Mouse (Mus musculus): ENCODE data around the gene Tlr12. TPM values are rescaled to one million over a fixed set of nuclear protein-coding genes. Genes with fewer than 3 reads are reported as not detected.
A peak's percentile ranks its signal among the peaks of the same experiment; 100 is the strongest.

Tlr12 gene
- total and polyA plus RNA-seq, 2 experiments, result 3.1 to 4.9 TPM

DNA sequence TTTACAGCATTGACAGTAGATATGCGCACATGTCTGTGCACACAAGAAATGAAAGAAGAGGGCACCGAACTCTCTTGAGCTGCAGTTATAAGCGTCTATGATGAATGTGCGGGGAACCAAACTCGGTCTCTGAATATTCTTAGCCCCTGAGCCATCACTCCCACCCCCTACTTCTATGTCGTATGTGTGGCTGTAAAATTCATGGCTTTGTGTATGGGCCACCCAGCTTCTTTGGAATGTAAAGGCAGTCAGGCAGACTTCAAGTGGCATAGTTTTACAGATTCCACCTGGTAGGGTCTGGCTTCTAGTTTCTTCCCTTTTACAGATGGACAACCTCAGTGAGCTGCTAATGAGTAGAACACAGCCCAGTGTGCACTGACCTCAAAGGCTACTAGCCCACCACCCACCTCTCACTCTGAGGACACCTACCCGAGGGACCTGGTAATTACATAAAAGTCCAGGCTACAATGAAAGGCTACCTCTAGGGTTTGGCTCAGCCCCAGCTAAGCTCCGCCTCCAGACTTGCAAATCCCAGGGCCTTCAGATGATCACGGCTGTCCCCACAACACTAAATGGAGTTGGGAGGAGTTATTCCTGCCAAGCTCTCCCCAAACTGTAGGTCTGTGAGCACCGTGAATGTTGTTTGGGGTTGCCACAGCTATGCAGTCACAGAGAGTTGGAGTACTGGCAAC is 17.6 kb upstream of the Tlr12 start:
- Histone ChIP-seq H3K79me2 (ENCODE audit: control insufficient read depth, insufficient read depth, low read length) (no peaks in the 10 kb centered on the region), H3K27ac (replicated peaks; ENCODE audit: insufficient read depth, low read depth, low read length) (peak overlapping the region; percentile 57), H3K4me1 (ENCODE audit: control insufficient read depth, insufficient read depth, low read length) (peaks cover 14% of the 10 kb centered on the region), H3K4me3 (ENCODE audit: insufficient read depth, low read depth, low read length) (no peak overlapping the region), H3K27me3 (ENCODE audit: control insufficient read depth, insufficient read depth, low read length) (no peaks in the 10 kb centered on the region), H3K9ac (ENCODE audit: low read depth, low read length) (no peak overlapping the region), H3K36me3 (ENCODE audit: control insufficient read depth, insufficient read depth, low read length) (no peaks in the 10 kb centered on the region)
- 53% methylated on average over 10 of the region's 10 CpGs for WGBS
- TF ChIP-seq POLR2A (IDR thresholded peaks at IDR 0.05; ENCODE audit: extremely low read depth, insufficient read depth, low read length) (no peak), CTCF (IDR thresholded peaks at IDR 0.05; ENCODE audit: low read depth, low read length) (peak; percentile 8; the same call in 1 of the 2 replicates)
- peak; percentile 55 for DNase-seq (ENCODE audit: extremely low read depth, low read depth, low spot score)

- DNase-seq (ENCODE audit: extremely low read depth, low read depth, low spot score), result peak; percentile 87
- H3K9ac ChIP-seq (ENCODE audit: low read depth, low read length), result no peak overlapping the region
- H3K4me1 ChIP-seq (ENCODE audit: control insufficient read depth, insufficient read depth, low read length), result peaks cover 14% of the 10 kb centered on the region
- no peaks in the 10 kb centered on the region for H3K36me3 ChIP-seq (ENCODE audit: control insufficient read depth, insufficient read depth, low read length)
- H3K27ac ChIP-seq (replicated peaks; ENCODE audit: insufficient read depth, low read depth, low read length), result peak overlapping the region; percentile 68
- WGBS, result 24% methylated on average over 7 of the region's 7 CpGs
- H3K27me3 ChIP-seq (ENCODE audit: control insufficient read depth, insufficient read depth, low read length), result no peaks in the 10 kb centered on the region
- TF ChIP-seq CTCF (IDR thresholded peaks at IDR 0.05; ENCODE audit: low read depth, low read length) (no peak), POLR2A (IDR thresholded peaks at IDR 0.05; ENCODE audit: extremely low read depth, insufficient read depth, low read length) (no peak)
- H3K4me3 ChIP-seq (ENCODE audit: insufficient read depth, low read depth, low read length), result no peak overlapping the region
- no peaks in the 10 kb centered on the region for H3K79me2 ChIP-seq (ENCODE audit: control insufficient read depth, insufficient read depth, low read length)
These were observed 17.0 kb upstream of the Tlr12 start for GRCm38 (mm10) chr4:128635451-128635850.

DNA sequence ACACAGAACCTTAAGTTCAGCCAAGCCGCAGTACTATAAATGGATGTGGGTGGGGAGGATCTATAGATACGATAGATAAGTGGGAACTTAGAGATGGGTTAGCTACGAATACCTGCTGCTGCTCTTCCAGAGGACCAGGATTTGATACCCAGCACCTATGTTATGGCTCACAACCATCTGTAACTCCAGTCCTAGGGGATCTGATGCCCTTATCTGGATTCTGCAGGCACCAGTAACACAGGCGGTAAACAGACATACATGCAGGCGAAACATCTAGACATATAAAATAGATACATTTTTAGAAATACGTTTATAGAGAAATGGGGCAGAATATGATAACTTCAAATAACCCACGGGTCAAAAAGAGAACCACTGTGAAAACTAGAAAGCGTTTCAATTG is 2.7 kb upstream of the Tlr12 start:
- Histone ChIP-seq H3K36me3 (ENCODE audit: control insufficient read depth, insufficient read depth, low read length) (no peaks in the 10 kb centered on the region), H3K27me3 (ENCODE audit: control insufficient read depth, insufficient read depth, low read length) (no peaks in the 10 kb centered on the region), H3K4me3 (ENCODE audit: insufficient read depth, low read depth, low read length) (no peak overlapping the region), H3K4me1 (ENCODE audit: control insufficient read depth, insufficient read depth, low read length) (peaks cover 18% of the 10 kb centered on the region), H3K79me2 (ENCODE audit: control insufficient read depth, insufficient read depth, low read length) (no peaks in the 10 kb centered on the region), H3K9ac (ENCODE audit: low read depth, low read length) (no peak overlapping the region), H3K27ac (replicated peaks; ENCODE audit: insufficient read depth, low read depth, low read length) (peak overlapping the region; percentile 60)
- no peak for DNase-seq (ENCODE audit: extremely low read depth, low read depth, low spot score)
- 69% methylated on average over 8 of the region's 8 CpGs for WGBS
- no peak for TF ChIP-seq POLR2A (IDR thresholded peaks at IDR 0.05; ENCODE audit: extremely low read depth, insufficient read depth, low read length)
- no peak for TF ChIP-seq CTCF (IDR thresholded peaks at IDR 0.05; ENCODE audit: low read depth, low read length)

DNA sequence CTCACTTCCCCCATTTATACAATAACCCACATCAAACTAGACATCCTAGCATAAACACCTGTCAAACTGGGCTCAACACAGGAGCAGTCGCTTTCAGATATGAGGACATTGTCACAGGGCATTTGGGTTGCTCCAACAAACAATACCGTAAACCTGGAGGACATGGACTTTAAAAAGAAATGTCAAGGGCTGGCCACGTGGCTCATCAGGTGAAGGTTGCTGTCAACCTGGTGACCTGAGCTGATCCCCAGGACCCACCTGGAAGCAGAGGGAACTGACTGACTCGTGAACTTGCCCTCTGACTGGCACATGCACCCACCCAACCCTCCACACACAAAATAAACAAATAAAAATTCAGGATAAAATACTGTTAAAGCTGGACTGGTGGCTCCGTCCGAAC is 2.2 kb upstream of the Tlr12 start:
- H3K27me3 ChIP-seq (ENCODE audit: control insufficient read depth, insufficient read depth, low read length), result no peaks in the 10 kb centered on the region
- no peak overlapping the region for H3K9ac ChIP-seq (ENCODE audit: low read depth, low read length)
- TF ChIP-seq POLR2A (IDR thresholded peaks at IDR 0.05; ENCODE audit: extremely low read depth, insufficient read depth, low read length), result no peak
- TF ChIP-seq CTCF (IDR thresholded peaks at IDR 0.05; ENCODE audit: low read depth, low read length), result no peak
- 24% methylated on average over 6 of the region's 6 CpGs for WGBS
- H3K36me3 ChIP-seq (ENCODE audit: control insufficient read depth, insufficient read depth, low read length), result no peaks in the 10 kb centered on the region
- H3K27ac ChIP-seq (replicated peaks; ENCODE audit: insufficient read depth, low read depth, low read length), result peak overlapping the region; percentile 21
- peaks cover 18% of the 10 kb centered on the region for H3K4me1 ChIP-seq (ENCODE audit: control insufficient read depth, insufficient read depth, low read length)
- H3K79me2 ChIP-seq (ENCODE audit: control insufficient read depth, insufficient read depth, low read length), result no peaks in the 10 kb centered on the region
- DNase-seq (ENCODE audit: extremely low read depth, low read depth, low spot score), result peak; percentile 86
- no peak overlapping the region for H3K4me3 ChIP-seq (ENCODE audit: insufficient read depth, low read depth, low read length)

GRCm38 (mm10) chr4:128618963-128619362 is 544 bp upstream of the Tlr12 start:
- Histone ChIP-seq H3K27me3 (ENCODE audit: control insufficient read depth, insufficient read depth, low read length) (no peaks in the 10 kb centered on the region), H3K4me3 (ENCODE audit: insufficient read depth, low read depth, low read length) (no peak overlapping the region), H3K79me2 (ENCODE audit: control insufficient read depth, insufficient read depth, low read length) (no peaks in the 10 kb centered on the region), H3K9ac (ENCODE audit: low read depth, low read length) (peak overlapping the region; percentile 27), H3K27ac (replicated peaks; ENCODE audit: insufficient read depth, low read depth, low read length) (peak overlapping the region; percentile 40), H3K4me1 (ENCODE audit: control insufficient read depth, insufficient read depth, low read length) (peaks cover 18% of the 10 kb centered on the region), H3K36me3 (ENCODE audit: control insufficient read depth, insufficient read depth, low read length) (no peaks in the 10 kb centered on the region)
- no peak for TF ChIP-seq CTCF (IDR thresholded peaks at IDR 0.05; ENCODE audit: low read depth, low read length)
- no peak for TF ChIP-seq POLR2A (IDR thresholded peaks at IDR 0.05; ENCODE audit: extremely low read depth, insufficient read depth, low read length)
- peak; percentile 32 for DNase-seq (ENCODE audit: extremely low read depth, low read depth, low spot score)
- WGBS, result 43% methylated on average over 2 of the region's 2 CpGs
